Mouse (Mus musculus): ENCODE measurements around the gene Abl2.
"Not testable (repeated sequence)": the region's sequence is repeated elsewhere in the genome, so short reads cannot be mapped to it uniquely, and the experiment has no call there.

The Abl2 gene

GRCm38 (mm10) chr1:156639455-156639854, 80.9 kb downstream of the Abl2 start:
- no peak for DNase-seq

GRCm38 (mm10) chr1:156640577-156640976, 82.0 kb downstream of the Abl2 start:
- peak; percentile 72 for DNase-seq

- DNase-seq: no peak
Measured at GRCm38 (mm10) chr1:156641808-156642207, 83.2 kb downstream of the Abl2 start.

GRCm38 (mm10) chr1:156642813-156643212, 84.2 kb downstream of the Abl2 start:
- DNase-seq: no peak

- DNase-seq: no peak
Measured at GRCm38 (mm10) chr1:156644061-156644460, 85.5 kb downstream of the Abl2 start.

- DNase-seq: no peak
Measured at GRCm38 (mm10) chr1:156644780-156645523, 86.4 kb downstream of the Abl2 start.

GRCm38 (mm10) chr1:156645971-156646370, 87.4 kb downstream of the Abl2 start:
- no peak for DNase-seq

- no peak for DNase-seq
Measured at GRCm38 (mm10) chr1:156648705-156649104, 90.1 kb downstream of the Abl2 start.

GRCm38 (mm10) chr1:156650631-156651030, 92.0 kb downstream of the Abl2 start:
- no peak for DNase-seq

- DNase-seq: no peak
Measured at GRCm38 (mm10) chr1:156652189-156652822, 93.7 kb downstream of the Abl2 start.

- DNase-seq: no peak
Measured at GRCm38 (mm10) chr1:156654735-156655530, 96.3 kb downstream of the Abl2 start.

- no peak for DNase-seq
Measured at GRCm38 (mm10) chr1:156657523-156657922, 98.9 kb downstream of the Abl2 start.

- DNase-seq: no peak
Measured at GRCm38 (mm10) chr1:156658676-156659075, 100.1 kb downstream of the Abl2 start.

- DNase-seq: no peak
Measured at GRCm38 (mm10) chr1:156659906-156660659, 101.5 kb downstream of the Abl2 start.

- DNase-seq: not testable (repeated sequence)
Measured at GRCm38 (mm10) chr1:156660660-156661236, 102.2 kb downstream of the Abl2 start.

GRCm38 (mm10) chr1:156665777-156666176, 107.2 kb downstream of the Abl2 start:
- DNase-seq: no peak

GRCm38 (mm10) chr1:156667141-156667926, 108.7 kb downstream of the Abl2 start:
- DNase-seq: no peak

GRCm38 (mm10) chr1:156668602-156669001, 110.0 kb downstream of the Abl2 start:
- DNase-seq: no peak

GRCm38 (mm10) chr1:156669208-156669983, 110.8 kb downstream of the Abl2 start:
- no peak for DNase-seq

- no peak for DNase-seq
Measured at GRCm38 (mm10) chr1:156671921-156672320, 113.3 kb downstream of the Abl2 start.
